ENCODE assay signal across 18 mouse cellular contexts in the genomic region with DNA sequence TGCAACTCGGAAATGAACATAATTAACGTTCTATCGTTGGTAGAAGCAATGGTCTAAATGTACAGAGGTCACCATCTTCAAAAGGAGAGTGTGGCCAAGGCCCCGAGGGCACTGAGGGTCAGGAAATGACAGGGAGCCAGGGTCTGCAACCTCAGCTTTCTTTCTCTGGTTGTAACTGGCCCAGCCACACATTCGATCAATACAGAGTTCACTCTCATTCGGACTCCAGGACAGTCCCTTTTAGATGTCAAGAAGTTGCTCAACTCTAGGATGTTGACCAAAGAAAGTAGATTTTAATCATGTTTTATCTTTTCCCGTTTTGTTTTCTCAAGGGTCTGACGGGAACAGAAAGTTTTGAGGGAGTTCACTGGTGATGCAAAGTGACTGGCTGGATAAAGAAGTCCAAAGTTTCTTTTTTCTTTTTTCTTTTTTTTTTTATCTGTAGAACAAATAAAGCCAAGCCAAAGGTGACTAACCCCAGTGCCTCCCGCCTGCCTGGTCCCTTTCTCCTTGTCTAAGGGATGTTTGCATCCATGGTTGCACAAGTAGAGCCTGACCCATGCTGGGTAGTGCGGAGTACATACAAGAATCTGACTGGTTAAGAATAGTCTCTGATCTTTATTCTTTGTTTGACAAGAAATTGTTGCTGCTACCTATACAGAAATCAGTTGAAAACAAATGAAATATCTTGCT. TPM values are rescaled to one million over a fixed set of nuclear protein-coding genes. Genes with fewer than 3 reads are reported as not detected.
"Had no signal": no experiment of that assay in that cellular context is flagged by ENCODE, and none has a peak within 500 bp of the region (broad histone marks: within the 10 kb centered on the region; RNA-seq: fewer than 3 reads in every experiment).

No protein-coding gene starts in this region.

- H3K9ac ChIP-seq: limb, embryonic 12.5 days; neural tube, embryonic 13.5 days; stomach, embryonic 15.5 days had no signal

- ATAC-seq: midbrain, embryonic 16.5 days had no signal

- H3K36me3 ChIP-seq: limb, embryonic 12.5 days; midbrain, embryonic 10.5 days; neural tube, embryonic 13.5 days; stomach, embryonic 15.5 days had no signal

- H3K27me3 ChIP-seq: limb, embryonic 12.5 days; neural tube, embryonic 13.5 days; stomach, embryonic 15.5 days had no signal

- H3K9me3 ChIP-seq: limb, embryonic 12.5 days; midbrain, embryonic 10.5 days; neural tube, embryonic 13.5 days; stomach, embryonic 15.5 days had no signal

- H3K4me2 ChIP-seq: limb, embryonic 12.5 days; neural tube, embryonic 13.5 days; stomach, embryonic 15.5 days had no signal

- H3K27ac ChIP-seq: layer of hippocampus, adult 2 months; limb, embryonic 12.5 days; midbrain, embryonic 10.5 days; neural tube, embryonic 13.5 days; stomach, embryonic 15.5 days had no signal

- H3K4me3 ChIP-seq: layer of hippocampus, adult 2 months; limb, embryonic 12.5 days; midbrain, embryonic 10.5 days; neural tube, embryonic 13.5 days; stomach, embryonic 15.5 days had no signal

- H3K4me1 ChIP-seq: limb, embryonic 12.5 days; neural tube, embryonic 13.5 days; stomach, embryonic 15.5 days had no signal

- DNase-seq: kidney, adult 11 months; kidney, adult 9 months; kidney, postnatal 10 days; kidney, postnatal 4 days; lung, adult 18-20 months; lung, postnatal 4 days; retina, postnatal 1 day; right cerebral cortex, postnatal 4 days; spleen, adult 18-20 months; thymus, adult 2 months; thymus, postnatal 25 days had no signal

RNA-seq across cellular contexts. Expression of gene Prox1, which starts 34.0 kb away (rescaled TPM):
- total RNA-seq: megakaryocyte, adult 5-6 weeks had no signal
